Mouse (Mus musculus) stomach, postnatal 0 days (tissue): ENCODE measurements around the gene Arhgef28. TPM values are rescaled to one million over a fixed set of nuclear protein-coding genes. Genes with fewer than 3 reads are reported as not detected.

ENCODE experiments used
- ATAC-seq: fragments of 200-750 bp; cut with Nextera tagmentation; 2 replicates; pipeline ENCODE4 v1.8.0; 2017; ENCODE audit not compliant: low FRiP score, low TSS enrichment
- DNase-seq: peaks from one replicate; pipeline ENCODE4 v3.0.0-alpha.2; 2016; ENCODE audit warnings: low spot score
- H3K27ac ChIP-seq: fragments of 300-500 bp; sonication (generic); replicated peaks from 2 replicates; pipeline ENCODE4 v1.5.1; 2014; ENCODE audit warnings: mild to moderate bottlenecking, control low read depth
- H3K27me3 ChIP-seq: fragments of 300-500 bp; sonication (generic); 2 replicates; pipeline ENCODE4 v1.6.1; 2014; ENCODE audit warnings: low read length; ENCODE audit not compliant: control insufficient read depth, insufficient read depth
- H3K36me3 ChIP-seq: fragments of 300-500 bp; sonication (generic); 2 replicates; pipeline ENCODE4 v1.6.1; 2014; ENCODE audit warnings: low read length, mixed read lengths; ENCODE audit not compliant: control insufficient read depth, insufficient read depth
- H3K4me1 ChIP-seq: fragments of 300-500 bp; sonication (generic); replicated peaks from 2 replicates; pipeline ENCODE4 v1.6.1; 2014; ENCODE audit warnings: antibody characterized with exemption; ENCODE audit not compliant: control insufficient read depth, insufficient read depth
- H3K4me2 ChIP-seq: fragments of 300-500 bp; sonication (generic); replicated peaks from 2 replicates; pipeline ENCODE4 v1.6.1; 2014; ENCODE audit warnings: low read depth, mild to moderate bottlenecking, control low read depth, moderate library complexity
- H3K4me3 ChIP-seq: fragments of 300-500 bp; sonication (generic); 2 replicates; pipeline ENCODE4 v1.5.1; 2014; ENCODE audit warnings: low read depth, low read length, control low read depth
- H3K9ac ChIP-seq: fragments of 300-500 bp; sonication (generic); 2 replicates; pipeline ENCODE4 v1.6.1; 2014; ENCODE audit warnings: mild to moderate bottlenecking, low read length, control low read depth, mixed read lengths
- H3K9me3 ChIP-seq: fragments of 300-500 bp; sonication (generic); 2 replicates; pipeline ENCODE4 v1.6.1; 2016; ENCODE audit warnings: low read length; ENCODE audit not compliant: control insufficient read depth
- CTCF ChIP-seq: IDR thresholded peaks from 2 replicates; pipeline ENCODE4 v1.5.1; 2016; ENCODE audit warnings: antibody characterized with exemption, low read depth, mild to moderate bottlenecking, moderate library complexity
- EP300 ChIP-seq: optimal IDR thresholded peaks from 2 replicates; pipeline ENCODE3; 2016; ENCODE audit warnings: antibody characterized with exemption
- WGBS: fragments of 180-500 bp; shearing (Covaris S2); extraction: QIAGEN DNeasy Blood & Tissue Kit; methylation state at CpG from one replicate; pipeline ENCODE4 v1.1.7; 2014; 5-methylcytosine and 5-hydroxymethylcytosine counted together
- polyA plus RNA-seq: library from polyadenylated mRNA; unstranded; fragments of >200 nt; fragmentation: Nextera tagmentation; extraction: Ambion mirVana; gene quantifications from 2 replicates; pipeline ENCODE4 v1.2.1, GENCODE M21; 2015

Gene Arhgef28
- polyA plus RNA-seq, 1 experiment from 2014 or later, result 23.1 TPM

DNA sequence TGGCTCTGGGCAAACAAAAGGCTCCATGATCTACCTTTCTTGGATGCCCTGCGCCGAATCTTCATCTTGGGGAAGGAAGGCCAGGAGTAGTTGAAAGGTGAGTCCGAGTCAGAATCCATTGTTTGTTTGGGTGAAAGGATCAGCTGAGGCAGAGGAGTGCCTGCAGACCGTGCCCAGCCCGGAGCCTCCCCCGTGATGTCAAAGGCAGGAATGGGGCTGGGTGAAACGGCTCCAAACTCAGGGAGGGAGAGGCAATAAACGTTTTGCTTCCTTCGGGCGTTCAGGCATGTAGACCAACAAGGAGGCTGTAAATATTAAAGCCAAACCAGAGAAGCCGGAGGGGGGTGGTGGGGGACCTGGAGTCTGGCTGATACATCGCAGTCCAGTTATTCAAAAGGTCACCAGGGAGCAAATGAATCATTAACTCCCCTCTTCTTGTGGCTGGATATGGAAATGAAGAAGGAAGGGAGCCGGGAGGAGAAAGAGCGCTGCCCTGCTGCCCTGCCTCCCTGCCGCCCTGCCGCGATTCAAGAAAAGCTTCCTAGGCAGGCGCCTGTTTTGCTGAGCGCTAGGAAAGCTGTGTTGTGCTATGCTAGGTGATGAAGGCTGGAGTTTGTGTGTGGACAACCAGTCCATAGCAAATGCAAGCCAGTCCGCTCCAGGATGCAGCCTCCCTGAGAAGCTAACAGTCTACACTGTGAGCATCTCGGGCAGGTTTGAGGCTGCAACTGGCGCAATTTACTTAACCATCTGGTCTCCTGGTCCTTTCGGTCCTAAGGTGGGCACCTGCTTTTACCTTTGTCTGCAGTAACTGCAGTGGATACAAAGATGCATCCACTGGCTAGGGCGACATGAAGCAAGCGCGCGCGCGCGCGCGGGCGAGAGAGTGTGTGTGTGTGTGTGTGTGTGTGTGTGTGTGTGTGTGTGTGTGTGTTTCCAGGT, 190.0 kb downstream of the Arhgef28 start:
- peaks cover 3% of the 10 kb centered on the region; the same call in 1 of the 2 replicates for H3K4me1 ChIP-seq
- no peak for TF ChIP-seq CTCF
- TF ChIP-seq EP300, result no peak
- peak overlapping the region; percentile 75 for H3K27ac ChIP-seq
- H3K9me3 ChIP-seq, result no peaks in the 10 kb centered on the region
- no peaks in the 10 kb centered on the region for H3K27me3 ChIP-seq
- peak; percentile 70 for ATAC-seq
- no peaks in the 10 kb centered on the region for H3K36me3 ChIP-seq
- DNase-seq, result peak; percentile 73
- 16% methylated on average over 33 of the region's 33 CpGs for WGBS
- peak overlapping the region; percentile 62 for H3K4me2 ChIP-seq
- H3K9ac ChIP-seq, result peak overlapping the region; percentile 36
- H3K4me3 ChIP-seq, result peak overlapping the region; percentile 33

DNA sequence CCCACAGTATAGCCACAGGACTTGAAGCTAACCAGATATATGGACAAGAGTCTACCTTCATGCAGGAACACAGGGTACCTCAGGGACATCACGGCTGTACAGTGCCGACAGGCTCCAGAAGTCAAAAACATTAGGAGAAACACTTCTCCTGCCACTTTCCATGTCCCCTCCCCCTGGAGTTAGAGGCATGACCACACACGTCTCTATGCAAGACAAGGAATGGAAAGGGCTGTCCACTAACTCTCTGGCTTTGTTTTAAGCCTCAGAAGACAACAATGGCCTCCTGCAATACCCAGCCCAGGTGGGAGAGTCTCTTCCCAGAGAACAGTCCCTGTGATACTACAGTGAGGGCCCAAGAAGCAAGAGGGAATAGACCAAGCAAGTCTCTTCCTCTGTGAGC, 191.3 kb downstream of the Arhgef28 start:
- Histone ChIP-seq H3K9ac (no peak overlapping the region), H3K27me3 (no peaks in the 10 kb centered on the region), H3K4me2 (no peak overlapping the region), H3K9me3 (no peaks in the 10 kb centered on the region), H3K27ac (peak overlapping the region; percentile 41; the same call in 1 of the 2 replicates), H3K4me3 (peak overlapping the region; percentile 6; the same call in 1 of the 2 replicates), H3K4me1 (peaks cover 3% of the 10 kb centered on the region; the same call in 1 of the 2 replicates), H3K36me3 (no peaks in the 10 kb centered on the region)
- 56% methylated on average over 3 of the region's 3 CpGs for WGBS
- no peak for TF ChIP-seq EP300
- no peak for DNase-seq
- ATAC-seq, result no peak

DNA sequence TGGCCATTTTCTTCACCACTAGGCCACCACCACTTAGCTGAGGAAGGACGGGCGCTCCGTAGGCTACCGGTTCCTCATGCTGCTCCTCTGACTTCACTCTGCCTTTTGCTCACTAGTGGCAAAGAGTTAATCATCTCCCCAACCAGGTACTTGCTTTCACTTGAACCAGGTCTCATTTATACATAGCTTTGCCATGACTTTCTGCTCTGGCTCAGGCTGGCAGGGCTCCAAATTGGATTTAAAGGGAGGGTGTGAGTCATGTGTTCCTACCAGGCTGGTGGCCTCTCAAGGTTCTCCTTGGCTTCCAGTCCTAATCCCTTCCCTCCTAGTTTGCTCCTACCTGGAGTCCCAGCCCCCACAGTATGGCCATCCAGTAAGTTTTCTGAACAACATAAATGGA, 192.5 kb downstream of the Arhgef28 start:
- DNase-seq, result peak; percentile 85
- H3K4me1 ChIP-seq, result peaks cover 3% of the 10 kb centered on the region; the same call in 1 of the 2 replicates
- TF ChIP-seq CTCF (no peak), EP300 (no peak)
- H3K4me3 ChIP-seq, result no peak overlapping the region
- ATAC-seq, result peak; percentile 63
- peak overlapping the region; percentile 73 for H3K27ac ChIP-seq
- no peaks in the 10 kb centered on the region for H3K27me3 ChIP-seq
- H3K36me3 ChIP-seq, result no peaks in the 10 kb centered on the region
- no peaks in the 10 kb centered on the region for H3K9me3 ChIP-seq
- H3K9ac ChIP-seq, result no peak overlapping the region
- 69% methylated on average over 4 of the region's 4 CpGs for WGBS
- H3K4me2 ChIP-seq, result no peak overlapping the region

DNA sequence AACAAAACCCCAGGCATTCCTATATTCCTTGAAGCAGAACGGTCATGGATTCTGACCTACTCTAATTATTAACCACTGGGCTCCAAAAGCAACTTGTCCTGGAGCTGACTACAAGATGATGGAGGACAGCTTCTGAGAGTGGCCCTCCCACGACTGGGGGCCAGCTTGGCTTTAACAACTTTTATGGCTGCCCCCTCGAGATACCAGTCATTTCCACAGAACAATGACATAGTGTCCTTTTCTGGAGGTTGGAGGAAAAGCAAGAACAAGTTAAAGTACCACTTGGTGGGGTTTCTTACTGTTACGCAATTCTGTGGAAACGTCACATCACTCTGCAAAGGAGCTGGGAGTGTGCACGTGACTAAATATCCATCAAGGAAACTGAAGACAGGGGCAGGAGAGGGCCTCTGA, 194.3 kb downstream of the Arhgef28 start:
- Histone ChIP-seq H3K4me2 (no peak overlapping the region), H3K27ac (no peak overlapping the region), H3K36me3 (no peaks in the 10 kb centered on the region), H3K9ac (no peak overlapping the region), H3K9me3 (no peaks in the 10 kb centered on the region), H3K4me1 (peaks cover 3% of the 10 kb centered on the region; the same call in 1 of the 2 replicates), H3K4me3 (no peak overlapping the region), H3K27me3 (no peaks in the 10 kb centered on the region)
- WGBS, result 52% methylated on average over 6 of the region's 6 CpGs
- TF ChIP-seq EP300 (no peak), CTCF (no peak)
- no peak for DNase-seq
- no peak for ATAC-seq

DNA sequence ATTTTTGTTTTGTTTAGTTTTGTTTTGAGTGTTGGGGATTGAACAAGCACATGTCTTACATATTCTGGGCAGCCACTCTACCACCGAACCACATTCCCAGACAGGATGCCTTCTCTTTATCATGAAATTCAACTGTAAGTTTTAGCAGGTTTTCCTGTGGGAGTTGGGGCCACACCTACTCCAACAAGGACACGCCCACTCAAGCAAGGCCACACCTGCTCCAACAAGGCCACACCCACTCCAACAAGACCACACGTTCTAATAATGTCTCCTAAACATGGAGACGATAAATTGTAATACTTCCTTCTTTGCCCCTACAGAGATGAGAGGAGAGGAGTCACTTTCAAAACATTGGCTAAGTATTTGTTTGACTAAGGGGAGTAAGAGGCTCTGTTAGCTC, 197.2 kb downstream of the Arhgef28 start:
- Histone ChIP-seq H3K9ac (no peak overlapping the region), H3K4me1 (no peaks in the 10 kb centered on the region; the same call in 1 of the 2 replicates), H3K36me3 (no peaks in the 10 kb centered on the region), H3K9me3 (no peaks in the 10 kb centered on the region), H3K27ac (no peak overlapping the region), H3K4me2 (no peak overlapping the region), H3K27me3 (no peaks in the 10 kb centered on the region), H3K4me3 (no peak overlapping the region)
- TF ChIP-seq CTCF (no peak), EP300 (no peak)
- 47% methylated on average over 4 of the region's 4 CpGs for WGBS
- DNase-seq (peak; percentile 47), ATAC-seq (peak; percentile 66)

DNA sequence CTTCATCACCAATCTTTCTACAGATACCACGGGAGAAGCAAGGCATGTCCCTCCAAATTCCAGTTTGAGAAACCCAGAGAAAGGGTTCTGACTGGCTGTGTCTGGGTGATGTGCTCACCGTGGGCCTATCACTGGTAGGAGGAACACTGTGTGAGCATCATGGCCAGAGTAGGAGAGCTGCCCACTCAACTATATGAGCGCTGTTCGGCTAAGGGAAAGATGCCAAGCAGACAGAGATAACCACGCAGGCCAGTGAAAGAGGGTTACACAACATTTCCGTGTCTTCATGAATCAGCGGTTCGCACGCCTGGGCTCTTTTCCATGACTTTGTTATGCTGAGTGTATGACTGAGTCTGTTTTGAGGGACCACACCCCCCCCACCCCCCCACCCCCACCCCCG, 197.7 kb downstream of the Arhgef28 start:
- no peak for DNase-seq
- ATAC-seq, result peak; percentile 34; the same call in 1 of the 2 replicates

More for the DNA sequence above, 197.7 kb downstream of the Arhgef28 start:
- no peak overlapping the region for H3K27ac ChIP-seq
- TF ChIP-seq CTCF (no peak), EP300 (no peak)
- H3K9ac ChIP-seq, result no peak overlapping the region
- H3K4me2 ChIP-seq, result no peak overlapping the region
- no peaks in the 10 kb centered on the region for H3K9me3 ChIP-seq
- H3K27me3 ChIP-seq, result no peaks in the 10 kb centered on the region
- WGBS, result 66% methylated on average over 10 of the region's 10 CpGs
- no peaks in the 10 kb centered on the region for H3K36me3 ChIP-seq
- no peaks in the 10 kb centered on the region; the same call in 1 of the 2 replicates for H3K4me1 ChIP-seq
- no peak overlapping the region for H3K4me3 ChIP-seq
